Mouse (Mus musculus) heart, postnatal 36 days (tissue): ENCODE results near the gene Grin2a. TPM values are rescaled to one million over a fixed set of nuclear protein-coding genes. Genes with fewer than 3 reads are reported as not detected.

ENCODE experiments used
- DNase-seq, 2 experiments: peaks; one replicate each; pipeline ENCODE4 v3.0.0; 2021 to 2022
- intact Hi-C: fragments of 180-260 bp; cut with DNase I; formaldehyde crosslinking; loops from one replicate; pipeline ENCODE4 v1.15.1; 2025
- total RNA-seq, 2 experiments: library from RNA; stranded (reverse); gene quantifications; 2 replicates each; pipeline ENCODE4 v1.2.3; 2021

Grin2a gene
- total RNA-seq, 2 experiments from 2014 or later, result 0.08 to 0.33 TPM

- DNase-seq, result no peak
- intact Hi-C loops, result no loop called here
Measured at GRCm38 (mm10) chr16:9764086-9764485, 231.3 kb downstream of the Grin2a start.

GRCm38 (mm10) chr16:9760347-9760746, 235.0 kb downstream of the Grin2a start:
- intact Hi-C loops, result no loop called here
- no peak for DNase-seq

- DNase-seq, result no peak
- intact Hi-C loops, result no loop called here
Measured at GRCm38 (mm10) chr16:9756849-9757248, 238.5 kb downstream of the Grin2a start.

GRCm38 (mm10) chr16:9754061-9754460, 241.3 kb downstream of the Grin2a start:
- DNase-seq, result no peak
- intact Hi-C loops, result no loop called here

- intact Hi-C loops, result no loop called here
- no peak for DNase-seq
Measured at GRCm38 (mm10) chr16:9753045-9753444, 242.3 kb downstream of the Grin2a start.

GRCm38 (mm10) chr16:9752600-9752999, 242.8 kb downstream of the Grin2a start:
- no peak for DNase-seq
- intact Hi-C loops, result no loop called here

- no peak for DNase-seq
- intact Hi-C loops, result no loop called here
Measured at GRCm38 (mm10) chr16:9751045-9751569, 244.3 kb downstream of the Grin2a start.

GRCm38 (mm10) chr16:9749661-9750060, 245.7 kb downstream of the Grin2a start:
- DNase-seq, result no peak
- intact Hi-C loops, result no loop called here

GRCm38 (mm10) chr16:9742443-9742842, 252.9 kb downstream of the Grin2a start:
- intact Hi-C loops, result no loop called here
- DNase-seq, result no peak

- DNase-seq, result no peak
- intact Hi-C loops, result loop anchor here (5.0 kb wide), 2 partner anchors 731 to 856 kb away; no protein-coding TSS in a partner anchor
Measured at GRCm38 (mm10) chr16:9738679-9739078, 256.7 kb downstream of the Grin2a start.

GRCm38 (mm10) chr16:9737131-9737530, 258.2 kb downstream of the Grin2a start:
- intact Hi-C loops, result loop anchor here (5.0 kb wide), 2 partner anchors 730 to 855 kb away; no protein-coding TSS in a partner anchor
- DNase-seq, result no peak

- no peak for DNase-seq
- intact Hi-C loops, result loop anchor here (5.0 kb wide), 2 partner anchors 728 to 853 kb away; no protein-coding TSS in a partner anchor
Measured at GRCm38 (mm10) chr16:9735365-9736080, 259.8 kb downstream of the Grin2a start.

- intact Hi-C loops, result no loop called here
- DNase-seq, result no peak
Measured at GRCm38 (mm10) chr16:9727603-9728002, 267.8 kb downstream of the Grin2a start.

GRCm38 (mm10) chr16:9725578-9726113, 269.7 kb downstream of the Grin2a start:
- no peak for DNase-seq
- intact Hi-C loops, result no loop called here

- DNase-seq, result no peak
- intact Hi-C loops, result no loop called here
Measured at GRCm38 (mm10) chr16:9711398-9711797, 284.0 kb downstream of the Grin2a start.

- DNase-seq, result no peak
- intact Hi-C loops, result no loop called here
Measured at GRCm38 (mm10) chr16:9709921-9710320, 285.4 kb downstream of the Grin2a start.

- DNase-seq, result no peak
- intact Hi-C loops, result no loop called here
Measured at GRCm38 (mm10) chr16:9697141-9697540, 298.2 kb downstream of the Grin2a start.

GRCm38 (mm10) chr16:9694081-9694480, 301.3 kb downstream of the Grin2a start:
- intact Hi-C loops, result no loop called here
- no peak for DNase-seq

GRCm38 (mm10) chr16:9688523-9689140, 306.7 kb downstream of the Grin2a start:
- intact Hi-C loops, result no loop called here
- no peak for DNase-seq

- no peak for DNase-seq
- intact Hi-C loops, result no loop called here
Measured at GRCm38 (mm10) chr16:9680572-9680971, 314.8 kb downstream of the Grin2a start.

GRCm38 (mm10) chr16:9679994-9680393, 315.4 kb downstream of the Grin2a start:
- intact Hi-C loops, result no loop called here

GRCm38 (mm10) chr16:9678750-9679149, 316.6 kb downstream of the Grin2a start:
- DNase-seq, result no peak
- intact Hi-C loops, result no loop called here

More at GRCm38 (mm10) chr16:9679994-9680393, 315.4 kb downstream of the Grin2a start:
- DNase-seq, result no peak
